Mouse (Mus musculus) urinary bladder, adult 18-20 months (tissue): ENCODE results near the gene Olfr1087.
"Not testable (repeated sequence)": the region's sequence is repeated elsewhere in the genome, so short reads cannot be mapped to it uniquely, and the experiment has no call there.

ENCODE experiments used
- DNase-seq, 2 experiments: peaks; one replicate each; pipeline ENCODE4 v3.0.0; 2022; ENCODE audit warnings: low spot score in 2 of 2, mixed read lengths in 2 of 2

Olfr1087 gene

GRCm38 (mm10) chr2:86698295-86698694, at the start of gene Olfr1087:
TSS of gene Olfr1087 (minus strand) at chr2:86698395.
- no peak for DNase-seq

DNA sequence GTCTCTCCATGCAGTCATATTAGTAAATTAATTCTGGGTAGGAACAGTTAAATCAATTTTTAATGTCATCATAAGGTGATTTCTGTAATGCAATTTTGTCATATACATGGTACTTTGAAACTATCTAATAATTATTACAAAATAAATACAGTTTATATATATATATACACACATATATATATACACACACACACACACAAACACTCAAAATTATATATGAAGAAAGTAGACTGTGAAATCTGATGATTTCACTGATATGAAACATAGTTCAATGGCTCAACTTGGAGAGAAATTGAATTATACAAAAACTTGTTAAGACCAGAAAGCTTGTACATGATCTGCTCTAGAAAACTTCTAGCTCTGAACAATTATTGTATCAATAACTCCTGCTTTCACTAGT, 35.4 kb upstream of the Olfr1087 start, which contains the start of gene Olfr1089:
Gene Olfr1089, minus strand, starts transcription at position 101 of the 400 bp plus-strand sequence.
- DNase-seq, result no peak

DNA sequence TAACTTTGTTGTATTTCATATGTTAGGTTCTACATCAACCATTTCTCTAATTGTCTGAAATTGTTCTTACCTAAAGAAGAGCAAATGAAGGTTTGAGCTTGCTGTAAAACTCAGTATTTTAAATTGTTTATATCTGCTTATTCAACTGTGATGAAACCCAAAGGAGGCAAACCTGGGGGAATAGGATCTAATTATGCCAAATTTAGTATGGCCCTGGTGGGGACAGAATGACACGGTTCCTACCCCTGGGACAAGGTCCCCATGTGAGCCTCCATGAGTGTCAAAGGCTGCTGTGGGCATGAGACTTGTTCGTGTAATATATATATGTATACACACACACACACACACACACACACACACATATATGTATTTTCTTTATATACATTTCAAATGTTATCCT, 18.2 kb downstream of the Olfr1087 start, which contains the start of gene Olfr1086:
Gene Olfr1086, minus strand, starts transcription at position 101 of the 400 bp plus-strand sequence.
- no peak for DNase-seq

GRCm38 (mm10) chr2:86661919-86662318, 36.3 kb downstream of the Olfr1087 start, which contains the start of gene Olfr1085:
TSS of gene Olfr1085 (minus strand) at chr2:86662019.
- no peak for DNase-seq

- DNase-seq, result not testable (repeated sequence)
These were observed 58.6 kb downstream of the Olfr1087 start, which contains the start of gene Olfr1084 for GRCm38 (mm10) chr2:86639625-86640024. TSS of gene Olfr1084 (minus strand) at chr2:86639725.
